Mouse (Mus musculus): ENCODE measurements at regions not wholly inside any gene's neighbourhood (a gene's known extent, or its start where the extent isn't known, plus 50 kb on each side); places are given as distances from the start of the nearest gene placed in this dataset.
"Not testable (repeated sequence)": the region's sequence is repeated elsewhere in the genome, so short reads cannot be mapped to it uniquely, and the experiment has no call there.

GRCm38 (mm10) chr5:5956716-5957115 lies 207.6 kb upstream of the Steap1 start:
- DNase-seq, result no peak

- no peak for DNase-seq
These were observed 206.7 kb upstream of the Steap1 start for GRCm38 (mm10) chr5:5955783-5956182.

- DNase-seq, result no peak
These were observed 176.7 kb upstream of the Steap1 start for GRCm38 (mm10) chr5:5925796-5926195.

GRCm38 (mm10) chr5:5916427-5916826 lies 167.3 kb upstream of the Steap1 start:
- no peak for DNase-seq

GRCm38 (mm10) chr5:5889376-5889775 lies 140.2 kb upstream of the Steap1 start:
- DNase-seq, result no peak

- DNase-seq, result no peak
These were observed 124.3 kb upstream of the Steap1 start for GRCm38 (mm10) chr5:5873425-5873824.

- no peak for DNase-seq
These were observed 107.1 kb upstream of the Steap1 start for GRCm38 (mm10) chr5:5856146-5856724.

- peak in 1 of 2 experiments; percentile 14 for DNase-seq
These were observed 96.8 kb upstream of the Steap1 start for GRCm38 (mm10) chr5:5845805-5846496.

GRCm38 (mm10) chr5:5844312-5844711 lies 95.2 kb upstream of the Steap1 start:
- DNase-seq, result peak in 1 of 2 experiments; percentile 2

- DNase-seq, result no peak
These were observed 89.6 kb upstream of the Steap1 start for GRCm38 (mm10) chr5:5838767-5839166.

GRCm38 (mm10) chr5:5822666-5823065 lies 73.5 kb upstream of the Steap1 start:
- not testable (repeated sequence) for DNase-seq
